Mouse (Mus musculus) spleen, adult 18-20 months (tissue): ENCODE results near the gene Lrriq4.

Experiments used
- DNase-seq, 2 experiments: peaks; one replicate each; pipeline ENCODE4 v3.0.0; 2022; ENCODE audit warnings: mixed read lengths in 2 of 2

Gene Lrriq4

DNA sequence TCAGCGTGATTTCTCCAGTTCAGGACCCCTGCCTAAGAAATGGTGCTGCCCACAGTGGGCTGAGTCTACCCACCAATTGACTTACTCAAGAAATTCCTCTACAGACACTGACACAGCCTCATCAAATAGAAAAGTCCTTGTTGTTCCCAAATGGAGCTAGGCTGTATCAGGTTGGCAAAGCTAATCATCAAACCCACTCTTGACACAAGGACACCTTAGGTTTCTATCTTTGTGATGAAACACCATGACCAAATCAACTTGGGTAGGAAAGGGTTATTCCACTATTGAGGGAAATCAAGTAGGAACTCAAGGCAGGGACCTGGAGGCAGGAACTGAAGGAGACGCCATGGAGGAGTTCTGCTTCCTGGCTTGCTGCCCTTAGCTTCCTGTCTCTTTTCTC is at the start of gene Lrriq4:
Gene Lrriq4, plus strand, starts transcription at position 301 of the 400 bp plus-strand sequence.
- no peak for DNase-seq

DNA sequence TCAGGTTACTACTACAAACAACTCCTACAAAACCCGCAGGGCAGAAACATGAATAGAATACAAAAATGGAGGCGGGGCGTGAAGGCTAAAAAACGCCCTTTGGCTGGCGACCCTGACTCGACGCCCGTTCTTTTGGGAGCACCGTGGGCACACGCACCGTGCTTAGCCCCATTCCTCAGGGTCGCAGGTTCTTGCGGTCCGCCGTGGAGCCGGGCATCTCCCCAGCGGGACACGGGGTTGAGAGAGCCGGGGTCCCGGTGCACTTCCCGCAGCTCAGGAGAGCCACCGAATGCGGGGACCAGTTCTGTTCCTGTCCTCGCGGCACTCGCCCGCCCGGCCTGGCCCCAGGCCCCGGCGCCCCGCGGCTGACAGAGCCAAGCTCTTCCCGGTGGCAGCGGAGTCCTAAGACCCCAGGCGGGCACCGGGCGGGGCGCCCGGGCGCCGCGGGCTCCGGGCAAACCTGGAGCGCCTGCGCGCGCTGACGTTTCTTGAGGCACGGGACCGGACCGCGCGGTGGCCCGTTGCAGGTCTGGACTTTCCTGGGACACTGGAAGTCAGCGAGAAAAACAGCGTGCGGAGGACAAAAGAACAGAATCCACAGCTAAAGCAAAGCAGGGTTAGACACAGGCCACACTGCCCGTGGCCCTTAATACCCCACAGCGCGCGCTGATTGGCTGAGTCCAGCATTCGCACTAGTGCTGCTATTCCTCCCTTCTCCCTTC is 49.0 kb upstream of the Lrriq4 start:
- DNase-seq, result peak in 1 of 2 experiments; percentile 23

DNA sequence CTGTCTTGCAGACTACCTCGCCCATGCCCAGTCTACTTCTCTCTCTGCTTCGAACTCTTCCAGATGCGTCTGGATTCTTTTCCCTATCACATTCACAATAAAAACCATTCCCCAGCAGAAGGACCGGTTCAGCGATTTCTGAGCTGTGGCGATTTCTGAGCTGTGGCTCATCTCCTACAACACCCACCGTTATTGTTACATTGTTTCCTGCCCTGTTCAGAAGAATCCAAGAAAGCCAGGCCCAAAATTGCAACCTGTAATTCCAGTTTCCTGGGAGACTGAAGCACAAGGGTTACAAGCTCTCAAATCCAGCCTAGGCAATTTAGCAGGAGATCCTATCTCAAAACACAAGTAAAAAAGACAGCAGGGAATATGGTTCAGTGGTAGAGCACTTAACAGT is 47.0 kb upstream of the Lrriq4 start:
- DNase-seq, result no peak

DNA sequence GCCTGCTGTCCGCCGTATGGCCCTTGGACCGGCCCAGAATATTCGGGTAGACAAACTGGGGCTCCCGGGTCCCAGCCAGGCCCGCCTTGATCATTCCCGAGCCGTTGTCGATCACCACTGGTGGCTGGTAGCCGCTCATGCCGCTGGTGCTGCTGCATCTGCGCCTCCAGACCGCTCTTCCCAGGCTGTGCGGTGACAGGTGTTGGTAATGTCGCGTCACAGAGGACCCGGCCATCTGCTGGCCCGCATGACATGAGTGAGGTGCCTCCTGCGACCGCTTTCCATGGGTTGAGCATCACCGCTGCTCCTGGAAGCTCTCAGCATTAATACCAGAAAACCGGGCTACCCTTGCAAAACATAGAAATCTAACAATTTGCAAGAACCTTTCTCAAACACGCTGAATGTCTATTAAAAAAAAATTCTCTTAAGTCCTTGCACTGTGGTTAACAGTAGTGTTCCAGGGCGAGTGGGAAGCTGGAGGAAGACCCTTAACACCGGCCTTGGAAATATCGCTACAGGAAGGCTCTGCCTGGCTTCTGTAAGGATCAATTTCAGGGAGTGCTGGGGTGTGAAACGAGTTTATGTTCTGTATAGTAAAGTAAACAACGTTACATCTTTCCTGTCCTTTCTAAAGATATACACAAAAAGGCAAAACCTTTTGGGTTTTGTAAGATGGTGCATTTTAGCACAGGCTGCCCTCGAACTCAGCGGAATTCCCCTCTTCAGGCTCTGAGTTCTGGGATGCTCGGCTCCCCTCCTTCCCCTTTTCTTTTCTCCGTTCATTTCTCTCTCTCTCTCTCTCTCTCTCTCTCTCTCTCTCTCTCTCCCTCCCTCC is 44.4 kb upstream of the Lrriq4 start, which contains the start of gene Actrt3:
Gene Actrt3, minus strand, starts transcription at position 229 of the 835 bp plus-strand sequence.
- peak; percentile 26 to 43 for DNase-seq

DNA sequence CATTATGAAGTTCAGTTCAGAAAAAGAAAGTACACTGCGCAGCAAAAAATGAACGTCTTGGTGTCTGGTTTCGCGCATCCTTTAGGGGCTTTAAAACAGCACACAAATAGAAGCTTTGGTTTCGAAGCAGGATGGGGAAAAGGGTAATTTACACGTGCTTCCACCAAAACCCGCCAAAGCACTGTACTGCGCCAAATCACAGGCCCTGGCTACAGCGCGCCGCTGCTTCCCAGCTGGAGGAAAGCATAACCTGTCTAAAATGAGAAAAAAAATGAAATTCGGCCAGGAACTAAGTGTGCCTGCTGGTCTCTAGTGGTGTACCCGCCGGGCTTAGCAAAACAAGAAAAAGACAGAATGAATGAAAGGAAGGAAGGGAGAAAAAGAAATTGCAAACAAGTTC is 43.6 kb upstream of the Lrriq4 start:
- DNase-seq, result peak; percentile 20 to 43

DNA sequence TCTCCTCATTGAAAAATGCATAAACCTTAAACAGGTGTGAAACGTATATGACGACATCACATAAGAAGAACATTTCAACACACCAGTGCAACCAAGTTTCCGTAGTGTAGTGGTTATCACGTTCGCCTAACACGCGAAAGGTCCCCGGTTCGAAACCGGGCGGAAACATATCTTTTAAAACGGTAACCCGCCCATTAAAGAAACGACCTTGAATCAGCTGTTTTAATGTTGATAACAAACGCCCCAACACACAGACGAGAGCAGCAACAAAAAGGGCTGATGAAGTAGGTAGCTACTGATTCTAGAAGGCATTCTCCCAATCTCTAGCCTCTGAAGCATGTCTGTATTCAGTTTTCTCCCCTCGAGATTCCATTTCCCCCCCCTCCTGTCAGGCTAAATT is 43.1 kb upstream of the Lrriq4 start:
- peak; percentile 77 to 89 for DNase-seq

DNA sequence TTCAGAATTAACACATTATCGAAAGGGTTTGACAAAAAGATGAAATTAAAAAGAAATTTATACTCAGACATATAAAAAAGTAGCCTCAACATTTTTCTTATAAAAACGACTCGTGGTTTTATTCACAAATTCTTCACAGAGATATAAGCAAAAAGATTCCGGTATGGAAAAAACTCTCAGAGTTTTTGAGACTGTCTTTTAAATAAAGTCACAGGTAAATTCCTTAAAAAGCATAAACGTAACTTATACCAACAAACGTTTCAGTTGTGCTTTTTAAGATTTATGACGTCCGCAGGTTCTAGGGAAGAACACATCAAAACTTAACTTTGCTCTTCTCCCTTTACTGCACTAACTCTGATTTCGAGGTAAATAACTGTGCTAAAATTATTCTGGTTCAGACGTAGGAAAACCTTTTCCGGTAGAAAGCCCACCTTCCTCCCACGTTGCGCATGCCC is 42.7 kb upstream of the Lrriq4 start:
- DNase-seq, result no peak

DNA sequence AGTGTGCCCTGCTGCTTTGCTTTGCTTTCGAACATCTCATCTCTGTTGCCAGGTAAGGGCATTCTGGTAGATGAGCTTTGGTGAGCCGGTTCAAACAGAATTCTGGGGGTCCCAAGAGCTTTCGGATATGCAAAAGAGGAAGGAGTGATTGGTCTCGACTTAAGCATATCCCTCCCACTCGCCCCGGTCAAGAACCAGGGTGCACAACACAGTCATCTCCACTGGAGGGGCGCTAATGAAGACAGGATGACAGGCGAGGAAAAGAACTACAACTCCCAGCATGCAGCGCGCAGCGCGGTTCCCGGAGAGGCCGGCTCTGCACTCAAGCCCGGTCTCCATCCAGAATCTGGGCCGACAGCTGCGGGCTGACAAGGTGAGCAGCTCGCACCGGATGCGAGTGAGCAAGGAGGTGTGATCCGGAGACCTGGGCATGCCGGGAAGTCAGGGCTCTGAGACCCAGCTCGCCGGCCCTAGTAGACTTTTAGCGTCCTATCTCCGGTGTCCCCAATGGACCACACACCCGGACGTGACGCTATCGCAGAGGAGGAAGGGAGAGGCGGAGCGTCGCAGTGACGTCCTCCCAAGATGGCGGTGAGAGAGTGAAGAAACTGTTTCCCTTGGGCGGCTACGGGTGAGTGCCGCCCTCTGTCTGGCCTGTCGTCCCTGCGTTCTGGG is 42.1 kb upstream of the Lrriq4 start, which contains the start of gene Mynn:
Gene Mynn, plus strand, starts transcription at position 1 of the 675 bp plus-strand sequence.
- peak; percentile 94 to 98 for DNase-seq

DNA sequence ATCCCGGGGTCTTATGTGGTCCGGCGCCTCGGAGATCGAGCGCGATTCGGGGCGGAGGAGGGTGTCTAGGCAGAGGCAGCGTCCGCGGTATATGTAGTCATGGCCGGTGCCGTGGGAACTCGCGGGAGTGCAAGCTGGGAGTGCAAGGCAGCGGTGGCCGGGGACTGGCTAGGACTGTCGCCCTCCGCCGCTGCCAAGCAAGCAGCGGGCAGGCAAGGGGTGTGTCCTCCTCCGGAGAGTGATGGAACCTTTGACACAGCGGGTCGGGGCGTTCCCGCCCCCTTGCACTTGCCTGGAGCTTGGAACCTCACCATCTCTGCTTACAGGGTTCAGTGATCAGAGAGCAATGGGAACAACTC is 41.6 kb upstream of the Lrriq4 start:
- DNase-seq, result no peak

DNA sequence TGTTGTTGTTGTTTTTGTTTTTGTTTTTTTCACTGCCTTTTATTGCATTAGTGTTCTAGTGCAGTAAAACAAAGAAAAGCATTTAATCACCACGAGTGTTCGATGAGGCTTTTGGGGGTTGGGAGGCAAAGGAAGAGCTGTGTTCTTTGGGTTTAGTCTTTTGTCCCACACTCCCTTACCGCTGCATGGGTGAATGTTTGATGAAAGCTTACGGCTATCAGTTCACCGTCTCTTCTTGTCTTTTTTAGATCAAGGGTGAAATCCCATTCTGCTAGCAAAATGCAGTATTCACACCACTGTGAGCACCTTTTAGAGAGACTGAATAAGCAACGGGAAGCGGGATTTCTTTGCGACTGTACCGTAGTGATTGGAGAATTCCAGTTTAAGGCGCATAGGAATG is 41.1 kb upstream of the Lrriq4 start:
- no peak for DNase-seq

DNA sequence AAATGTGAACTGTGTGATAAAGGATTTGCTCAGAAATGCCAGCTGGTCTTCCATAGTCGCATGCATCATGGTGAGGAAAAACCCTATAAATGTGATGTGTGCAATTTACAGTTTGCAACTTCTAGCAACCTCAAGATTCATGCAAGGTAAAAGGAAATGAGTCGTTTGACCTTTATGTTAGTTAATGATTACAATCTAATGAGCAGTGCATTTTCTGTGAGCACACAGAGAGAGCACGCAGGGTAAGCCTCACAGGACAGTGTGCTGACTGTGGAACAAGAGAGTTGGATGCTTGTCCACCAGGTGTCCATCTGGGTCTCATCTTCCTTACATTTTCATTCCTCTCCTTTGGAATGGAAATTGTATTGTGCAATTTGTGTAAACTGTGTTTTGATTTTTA is 35.3 kb upstream of the Lrriq4 start:
- no peak for DNase-seq

DNA sequence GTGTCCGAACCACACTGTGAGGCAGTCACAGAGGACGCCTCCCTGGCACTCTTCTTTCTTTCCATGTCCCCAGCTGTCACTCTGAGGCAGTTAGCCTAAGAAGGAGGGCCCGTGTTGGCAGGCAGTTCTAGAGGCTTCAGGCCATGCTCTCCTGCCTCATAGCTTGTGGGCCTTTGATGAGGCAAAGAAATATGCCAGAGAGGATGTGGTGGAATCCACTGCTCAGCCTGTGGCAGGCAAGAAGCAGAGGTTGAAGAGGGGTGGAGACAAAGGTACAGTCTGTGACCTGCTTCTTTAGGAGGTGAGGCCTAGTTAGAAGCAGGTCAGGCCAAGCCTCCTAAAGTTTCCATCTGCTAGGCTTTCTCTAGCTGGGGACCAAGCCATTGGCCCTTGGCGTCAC is 33.4 kb upstream of the Lrriq4 start:
- DNase-seq, result no peak

DNA sequence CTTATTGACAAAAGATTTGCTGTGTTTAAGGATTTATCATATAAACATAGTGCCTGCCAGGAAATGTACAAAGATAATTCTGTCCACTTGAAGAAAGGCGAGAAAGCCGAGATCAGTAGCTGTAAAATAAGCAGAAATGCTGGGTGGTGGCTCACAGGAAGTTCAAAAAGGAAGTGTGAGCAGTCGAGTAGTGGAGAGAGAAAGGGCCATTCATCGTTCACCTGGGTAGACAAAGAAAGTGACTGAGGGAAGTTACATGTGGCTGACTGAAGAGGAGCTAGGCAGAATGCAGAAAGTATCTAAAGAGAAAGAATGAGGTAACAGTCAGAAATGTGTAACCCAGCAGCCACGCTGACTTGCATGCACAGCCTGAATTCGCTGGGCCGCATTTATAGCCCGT is 24.2 kb upstream of the Lrriq4 start:
- DNase-seq, result no peak

DNA sequence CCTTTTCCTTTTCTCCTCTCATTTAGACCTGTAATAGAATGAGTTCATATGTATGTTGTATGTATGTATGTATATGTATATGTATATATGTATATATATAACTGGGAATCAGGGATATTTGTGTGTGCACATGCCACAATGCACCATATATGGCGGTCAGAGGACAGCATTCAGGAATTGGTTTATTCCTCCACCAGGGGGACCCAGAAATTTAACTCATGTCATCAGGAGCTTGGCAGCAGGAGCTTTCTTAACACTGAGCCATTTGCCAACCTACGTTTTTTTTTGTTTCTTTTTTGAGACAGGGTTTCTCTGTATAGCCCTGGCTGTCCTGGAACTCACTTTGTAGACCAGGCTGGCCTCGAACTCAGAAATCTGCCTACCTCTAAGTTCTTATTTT is 10.6 kb upstream of the Lrriq4 start:
- no peak for DNase-seq

DNA sequence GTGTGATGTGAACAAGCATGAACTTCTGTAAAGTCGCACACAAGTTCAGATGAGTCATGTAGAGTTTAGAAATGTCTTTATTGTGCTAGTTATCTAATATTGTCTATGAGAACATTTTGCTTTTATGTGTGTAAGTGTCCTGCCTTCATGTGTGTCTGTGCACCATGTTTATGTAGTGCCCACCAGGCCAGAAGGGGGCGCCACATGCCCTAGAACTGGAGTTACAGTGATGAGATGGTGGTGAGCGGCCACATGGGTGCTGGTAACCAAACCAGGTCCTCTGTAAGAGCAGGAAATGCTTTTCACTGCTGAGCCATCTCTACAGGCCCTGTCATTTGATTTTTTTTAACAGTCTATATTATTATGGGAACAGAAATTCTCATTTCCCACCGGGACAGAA is 8.7 kb upstream of the Lrriq4 start:
- no peak for DNase-seq

DNA sequence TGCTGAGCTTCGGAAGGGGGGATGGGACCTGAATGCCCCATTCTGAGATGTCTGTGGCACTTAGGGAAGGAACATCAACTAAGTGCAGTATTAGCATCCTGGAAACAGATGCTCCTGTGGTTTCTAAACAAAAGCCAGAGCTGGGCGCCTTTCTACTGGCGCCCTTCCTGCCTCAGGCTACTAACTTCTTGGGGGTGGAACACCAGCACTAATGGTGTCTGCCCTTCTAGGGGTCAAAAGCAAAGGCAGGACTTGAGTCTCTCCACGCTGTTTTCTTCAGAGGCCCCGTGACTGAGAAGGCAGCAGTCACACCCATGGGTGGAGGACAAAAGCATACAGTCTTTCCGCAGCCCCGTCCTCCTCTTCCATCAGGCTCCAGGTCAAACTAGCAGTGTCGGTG is 2.5 kb downstream of the Lrriq4 start:
- no peak for DNase-seq

DNA sequence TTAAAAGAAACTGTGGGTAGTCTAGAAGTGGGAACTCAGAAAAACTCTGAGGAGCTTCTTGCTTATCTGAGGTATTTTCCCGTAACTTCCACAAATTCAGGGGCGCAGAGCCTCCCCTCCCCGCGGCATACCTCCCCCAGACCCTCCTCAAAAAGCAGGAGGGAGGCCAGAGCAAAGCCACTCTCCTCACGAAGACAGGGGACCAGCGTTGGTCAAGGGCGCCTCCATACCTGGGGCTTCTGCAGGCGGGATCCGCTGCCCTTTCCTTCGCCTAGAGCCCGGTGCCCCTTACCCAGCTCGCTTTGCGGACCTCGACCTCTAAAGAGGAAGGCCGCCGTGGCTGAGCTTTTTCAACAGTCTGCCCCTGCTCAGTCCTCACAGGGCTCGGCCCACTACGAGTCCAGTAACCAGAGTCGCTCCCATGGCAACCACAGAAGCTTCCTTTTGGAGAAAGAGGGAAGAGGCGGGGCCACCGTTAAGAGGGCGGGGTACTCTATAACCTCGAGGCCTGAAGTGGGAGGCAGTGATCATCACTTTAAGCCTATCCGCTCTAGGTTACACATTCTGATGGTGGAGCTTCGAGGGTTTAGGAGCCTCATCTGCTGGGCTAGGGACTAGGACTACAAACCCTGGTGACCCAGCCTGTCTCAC is 3.3 kb downstream of the Lrriq4 start, which contains the start of gene Lrrc34:
Gene Lrrc34, minus strand, starts transcription at position 430 of the 651 bp plus-strand sequence.
- no peak for DNase-seq

DNA sequence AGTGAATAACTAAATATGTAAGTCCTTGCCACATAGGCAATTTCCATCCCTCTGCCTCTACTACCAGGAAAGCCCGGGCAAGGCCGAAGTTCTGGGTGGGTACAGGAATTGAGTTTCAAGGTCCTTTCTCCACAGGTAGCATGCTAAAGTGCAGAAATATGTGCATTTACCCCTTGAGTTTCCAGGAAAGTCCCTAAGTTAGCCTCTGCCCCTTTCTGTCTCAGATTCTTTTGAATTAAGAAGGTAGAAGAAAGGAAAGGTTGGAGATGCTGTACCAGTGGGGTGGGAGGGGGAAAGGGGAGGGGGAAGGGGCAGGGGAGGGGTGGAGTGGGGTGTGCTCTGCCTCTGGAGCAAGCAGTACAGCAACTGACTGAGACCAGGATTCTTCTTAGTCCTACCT is 4.2 kb downstream of the Lrriq4 start:
- no peak for DNase-seq

DNA sequence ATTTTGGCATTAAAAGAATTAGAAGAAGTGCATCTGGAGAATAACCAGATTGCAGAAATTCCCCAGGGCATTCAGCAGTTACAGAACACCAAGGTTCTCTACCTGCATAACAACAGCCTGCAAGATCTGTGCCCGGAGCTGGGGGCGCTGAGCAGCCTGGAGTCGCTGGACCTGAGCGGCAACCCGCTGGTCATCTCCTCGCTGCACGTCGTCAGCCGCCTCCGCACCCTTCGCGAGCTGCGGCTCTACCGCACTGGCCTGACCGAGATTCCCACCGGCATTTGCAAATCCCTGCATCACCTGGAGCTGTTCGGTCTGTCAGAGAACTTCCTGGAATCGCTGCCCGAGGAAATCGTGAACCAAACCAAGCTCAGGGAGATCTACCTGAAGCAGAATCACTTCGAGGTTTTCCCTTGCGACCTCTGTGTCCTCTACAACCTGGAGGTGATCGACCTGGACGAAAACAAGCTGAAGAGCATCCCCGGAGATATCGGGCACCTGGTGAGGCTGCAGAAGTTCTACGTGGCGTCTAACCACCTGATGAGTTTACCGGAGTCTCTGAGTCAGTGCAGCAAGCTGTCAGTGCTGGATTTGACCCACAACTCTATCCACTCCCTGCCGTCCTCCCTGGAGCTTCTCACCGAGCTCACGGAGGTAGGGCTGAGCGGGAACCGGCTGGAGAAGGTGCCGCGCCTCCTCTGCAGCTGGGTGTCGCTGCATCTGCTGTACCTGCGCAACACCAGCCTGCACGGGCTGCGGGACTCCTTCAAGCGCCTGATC is 5.9 kb downstream of the Lrriq4 start:
- DNase-seq, result no peak

DNA sequence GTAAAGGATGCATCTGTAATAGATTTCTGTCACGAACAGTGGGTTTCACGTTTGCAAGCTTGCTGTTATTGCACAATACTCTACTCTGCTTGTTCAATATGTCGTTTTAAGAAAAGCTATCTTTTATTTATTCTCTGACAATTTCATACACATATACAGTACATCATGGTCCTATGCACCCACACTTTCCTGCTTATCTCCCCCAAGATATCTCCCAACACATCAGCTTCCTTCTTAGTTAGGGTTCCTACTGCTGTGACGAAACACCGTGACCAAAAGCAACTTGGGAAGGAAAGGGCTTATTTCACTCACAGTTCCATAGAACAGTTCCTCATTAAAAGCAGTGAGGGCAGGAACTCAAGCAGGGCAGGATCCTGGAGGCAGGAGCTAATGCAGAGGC is 11.6 kb downstream of the Lrriq4 start:
- DNase-seq, result no peak

DNA sequence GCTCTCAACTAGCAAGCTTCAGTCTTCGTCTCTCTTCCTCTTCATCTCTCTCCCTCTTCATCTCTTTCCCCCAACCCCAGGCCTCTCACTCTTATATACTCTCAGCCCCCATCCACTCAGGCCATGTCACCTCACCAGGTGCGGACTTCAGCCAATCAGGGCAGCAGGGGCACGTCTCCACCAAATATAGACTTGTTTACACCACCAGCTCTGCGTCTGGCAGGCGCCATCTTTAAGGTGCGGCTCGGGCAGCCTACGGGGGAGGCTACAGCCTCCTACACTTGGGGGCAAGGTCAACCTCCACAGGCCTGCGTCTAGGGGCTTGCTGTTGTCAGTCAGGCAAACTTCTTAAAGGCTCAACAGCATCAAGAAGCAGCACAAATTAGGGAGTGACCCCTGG is 14.2 kb downstream of the Lrriq4 start:
- no peak for DNase-seq

DNA sequence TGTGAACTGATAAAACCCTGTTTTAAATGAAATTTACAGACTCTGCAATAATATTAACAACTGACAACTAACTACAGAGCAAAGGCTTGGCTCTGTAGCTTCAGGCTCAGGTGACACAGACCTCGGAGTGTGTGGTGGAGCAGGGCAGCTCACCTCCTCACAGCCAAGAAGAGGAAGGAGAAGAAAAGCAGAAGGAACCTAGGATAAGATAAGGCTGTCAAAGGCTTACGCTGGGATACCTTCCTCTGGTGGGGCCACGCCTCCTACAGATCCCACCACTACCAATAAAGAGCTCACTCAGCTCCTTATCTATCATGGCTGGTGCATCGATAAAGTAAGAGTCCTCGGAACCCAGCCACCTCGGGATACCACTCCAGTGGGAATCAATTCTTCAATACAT is 38.9 kb downstream of the Lrriq4 start:
- DNase-seq, result no peak
